Mouse (Mus musculus): ENCODE data around the gene Olfr1506. TPM values are rescaled to one million over a fixed set of nuclear protein-coding genes. Genes with fewer than 3 reads are reported as not detected.
"Not testable (repeated sequence)": the region's sequence is repeated elsewhere in the genome, so short reads cannot be mapped to it uniquely, and the experiment has no call there.

The Olfr1506 gene
- not detected in 2 replicates for polyA plus RNA-seq (2016; fragmentation: Nextera tagmentation; extraction: Ambion mirVana)

GRCm38 (mm10) chr2:90224393-90224792, at the start of gene Olfr1506:
TSS of gene Olfr1506 (minus strand) at chr2:90224493.
- DNase-seq (ENCODE audit: low spot score); H3K36me3 ChIP-seq; H3K4me1 ChIP-seq; H3K27ac ChIP-seq; H3K9me3 ChIP-seq; H3K27me3 ChIP-seq (ENCODE audit: insufficient read depth, poor library complexity, severe bottlenecking); H3K4me3 ChIP-seq: not testable (repeated sequence)
- no CpG with 5 or more reads among the region's 6 CpGs for WGBS

GRCm38 (mm10) chr2:90270932-90271331, 46.6 kb upstream of the Olfr1506 start, which contains the start of gene Olfr1271:
TSS of gene Olfr1271 (minus strand) at chr2:90271032.
- H3K27ac ChIP-seq = no peak within 1 kb of the TSS
- WGBS = 86% methylated on average over 2 of the region's 2 CpGs
- H3K9me3 ChIP-seq = no peaks in the 10 kb centered on the region
- no peak for DNase-seq (ENCODE audit: low spot score)
- H3K27me3 ChIP-seq (ENCODE audit: insufficient read depth, poor library complexity, severe bottlenecking) = no peaks in the 10 kb centered on the region
- no peak within 1 kb of the TSS for H3K4me3 ChIP-seq
- H3K4me1 ChIP-seq = no peaks in the 10 kb centered on the region
- no peaks in the 10 kb centered on the region for H3K36me3 ChIP-seq

GRCm38 (mm10) chr2:90257492-90257891, 33.2 kb upstream of the Olfr1506 start, which contains the start of gene Olfr142:
TSS of gene Olfr142 (minus strand) at chr2:90257592.
- 86% methylated on average over 4 of the region's 4 CpGs for WGBS
- H3K36me3 ChIP-seq = no peaks in the 10 kb centered on the region
- no peak for DNase-seq (ENCODE audit: low spot score)
- H3K9me3 ChIP-seq = no peaks in the 10 kb centered on the region
- H3K4me1 ChIP-seq = no peaks in the 10 kb centered on the region
- H3K27ac ChIP-seq = no peak within 1 kb of the TSS
- no peaks in the 10 kb centered on the region for H3K27me3 ChIP-seq (ENCODE audit: insufficient read depth, poor library complexity, severe bottlenecking)
- H3K4me3 ChIP-seq = no peak within 1 kb of the TSS

GRCm38 (mm10) chr2:90199606-90200005, 24.7 kb downstream of the Olfr1506 start:
- no CpG with 5 or more reads among the region's 4 CpGs for WGBS
- not testable (repeated sequence) for H3K36me3 ChIP-seq; DNase-seq (ENCODE audit: low spot score); H3K27me3 ChIP-seq (ENCODE audit: insufficient read depth, poor library complexity, severe bottlenecking); H3K27ac ChIP-seq; H3K9me3 ChIP-seq; H3K4me3 ChIP-seq; H3K4me1 ChIP-seq

GRCm38 (mm10) chr2:90195285-90195684, 29.0 kb downstream of the Olfr1506 start:
- H3K4me3 ChIP-seq; H3K4me1 ChIP-seq; H3K9me3 ChIP-seq; H3K27ac ChIP-seq; DNase-seq (ENCODE audit: low spot score); H3K36me3 ChIP-seq; H3K27me3 ChIP-seq (ENCODE audit: insufficient read depth, poor library complexity, severe bottlenecking): not testable (repeated sequence)
- WGBS = no CpG with 5 or more reads among the region's 6 CpGs

GRCm38 (mm10) chr2:90194750-90195149, 29.5 kb downstream of the Olfr1506 start:
- WGBS = no CpG with 5 or more reads among the region's 3 CpGs
- not testable (repeated sequence) for H3K4me1 ChIP-seq; DNase-seq (ENCODE audit: low spot score); H3K36me3 ChIP-seq; H3K4me3 ChIP-seq; H3K9me3 ChIP-seq; H3K27ac ChIP-seq; H3K27me3 ChIP-seq (ENCODE audit: insufficient read depth, poor library complexity, severe bottlenecking)

GRCm38 (mm10) chr2:90187082-90187481, 37.2 kb downstream of the Olfr1506 start:
- not testable (repeated sequence) for H3K27me3 ChIP-seq (ENCODE audit: insufficient read depth, poor library complexity, severe bottlenecking); H3K4me1 ChIP-seq; DNase-seq (ENCODE audit: low spot score); H3K27ac ChIP-seq; H3K9me3 ChIP-seq; H3K36me3 ChIP-seq; H3K4me3 ChIP-seq
- no CpG with 5 or more reads among the region's 5 CpGs for WGBS

GRCm38 (mm10) chr2:90186082-90186481, 38.2 kb downstream of the Olfr1506 start:
- WGBS = no CpG with 5 or more reads among the region's 4 CpGs
- H3K36me3 ChIP-seq; DNase-seq (ENCODE audit: low spot score); H3K4me1 ChIP-seq; H3K27ac ChIP-seq; H3K27me3 ChIP-seq (ENCODE audit: insufficient read depth, poor library complexity, severe bottlenecking); H3K9me3 ChIP-seq; H3K4me3 ChIP-seq: not testable (repeated sequence)

Other genes starting within 250 kb of the Olfr1506 start
- not detected in 2 replicates for gene Olfr1261, start 233.3 kb downstream of the Olfr1506 start, polyA plus RNA-seq (2016; fragmentation: Nextera tagmentation; extraction: Ambion mirVana)
- gene Olfr1262, start 224.3 kb downstream of the Olfr1506 start, polyA plus RNA-seq (2016; fragmentation: Nextera tagmentation; extraction: Ambion mirVana) = not detected in 2 replicates
- gene Olfr1263, start 212.4 kb downstream of the Olfr1506 start, polyA plus RNA-seq (2016; fragmentation: Nextera tagmentation; extraction: Ambion mirVana) = not detected in 2 replicates
- not detected in 2 replicates for gene Olfr1264, start 198.9 kb downstream of the Olfr1506 start, polyA plus RNA-seq (2016; fragmentation: Nextera tagmentation; extraction: Ambion mirVana)
- not detected in 2 replicates for gene Olfr1265, start 189.2 kb downstream of the Olfr1506 start, polyA plus RNA-seq (2016; fragmentation: Nextera tagmentation; extraction: Ambion mirVana)
- gene Olfr140, start 160.9 kb downstream of the Olfr1506 start, polyA plus RNA-seq (2016; fragmentation: Nextera tagmentation; extraction: Ambion mirVana) = not detected in 2 replicates
- gene Olfr1269, start 103.1 kb downstream of the Olfr1506 start, polyA plus RNA-seq (2016; fragmentation: Nextera tagmentation; extraction: Ambion mirVana) = not detected in 2 replicates
- not detected in 2 replicates for gene Olfr32, start 82.2 kb downstream of the Olfr1506 start, polyA plus RNA-seq (2016; fragmentation: Nextera tagmentation; extraction: Ambion mirVana)
- gene Olfr1270, start 71.4 kb downstream of the Olfr1506 start, polyA plus RNA-seq (2016; fragmentation: Nextera tagmentation; extraction: Ambion mirVana) = not detected in 2 replicates
- gene Olfr142, start 33.1 kb upstream of the Olfr1506 start, polyA plus RNA-seq (2016; fragmentation: Nextera tagmentation; extraction: Ambion mirVana) = not detected in 2 replicates
- not detected in 2 replicates for gene Olfr1271, start 46.5 kb upstream of the Olfr1506 start, polyA plus RNA-seq (2016; fragmentation: Nextera tagmentation; extraction: Ambion mirVana)
- gene Olfr1272, start 68.3 kb upstream of the Olfr1506 start, polyA plus RNA-seq (2016; fragmentation: Nextera tagmentation; extraction: Ambion mirVana) = not detected in 2 replicates
- not detected in 2 replicates for gene Gm13769, start 97.7 kb upstream of the Olfr1506 start, polyA plus RNA-seq (2016; fragmentation: Nextera tagmentation; extraction: Ambion mirVana)
- gene Olfr1274-ps, start 174.2 kb upstream of the Olfr1506 start, polyA plus RNA-seq (2016; fragmentation: Nextera tagmentation; extraction: Ambion mirVana) = not detected in 2 replicates

Data from heart, embryonic 10.5 days (tissue).